Mouse (Mus musculus): ENCODE results near the gene Fnbp1. TPM values are rescaled to one million over a fixed set of nuclear protein-coding genes. Genes with fewer than 3 reads are reported as not detected.

Fnbp1 gene
- total and polyA plus RNA-seq, 3 experiments: 38.1 to 79.6 (median 77.8) TPM

- no peak for DNase-seq (ENCODE audit: low spot score)
- TF ChIP-seq TAL1 (conservative IDR thresholded peaks at IDR 0.05; ENCODE audit: low read depth, low read length): no peak
- TF ChIP-seq GATA2 (IDR thresholded peaks at IDR 0.05; ENCODE audit: borderline replicate concordance, low read depth, low read length): no peak
- no peak for TF ChIP-seq GATA1 (IDR thresholded peaks at IDR 0.05; ENCODE audit: borderline replicate concordance, low read length)
- TF ChIP-seq POLR2AphosphoS5 (IDR thresholded peaks at IDR 0.05; ENCODE audit: insufficient replicate concordance, low read depth, low read length): no peak
- TF ChIP-seq CTCF (IDR thresholded peaks at IDR 0.05; ENCODE audit: low read depth, low read length): no peak
- peaks cover 86% of the 10 kb centered on the region for H3K36me3 ChIP-seq (replicated peaks)
- no peaks in the 10 kb centered on the region for H3K9me3 ChIP-seq (replicated peaks)
- ATAC-seq (ENCODE audit: extremely low read depth, insufficient number of reproducible peaks, low FRiP score, poor library complexity, severe bottlenecking): no peak
- H3K27me3 ChIP-seq (ENCODE audit: insufficient read depth, low read length): no peaks in the 10 kb centered on the region
- no peaks in the 10 kb centered on the region for H3K4me1 ChIP-seq (ENCODE audit: insufficient read depth, low read depth, low read length)
- no peak overlapping the region for H3K4me3 ChIP-seq (ENCODE audit: low read depth, low read length)
Measured at GRCm38 (mm10) chr2:31018519-31018918, 123.3 kb downstream of the Fnbp1 start.

- Histone ChIP-seq H3K4me1 (ENCODE audit: insufficient read depth, low read depth, low read length) (no peaks in the 10 kb centered on the region), H3K9me3 (replicated peaks) (no peaks in the 10 kb centered on the region), H3K27me3 (ENCODE audit: insufficient read depth, low read length) (no peaks in the 10 kb centered on the region), H3K36me3 (replicated peaks) (peaks cover 94% of the 10 kb centered on the region), H3K4me3 (ENCODE audit: low read depth, low read length) (no peak overlapping the region)
- ATAC-seq (ENCODE audit: extremely low read depth, insufficient number of reproducible peaks, low FRiP score, poor library complexity, severe bottlenecking) (no peak), DNase-seq (ENCODE audit: low spot score) (no peak)
- TF ChIP-seq GATA1 (IDR thresholded peaks at IDR 0.05; ENCODE audit: borderline replicate concordance, low read length): no peak
- no peak for TF ChIP-seq TAL1 (conservative IDR thresholded peaks at IDR 0.05; ENCODE audit: low read depth, low read length)
- no peak for TF ChIP-seq CTCF (IDR thresholded peaks at IDR 0.05; ENCODE audit: low read depth, low read length)
Measured at GRCm38 (mm10) chr2:31017625-31018317, 124.0 kb downstream of the Fnbp1 start.

- H3K9me3 ChIP-seq (replicated peaks): no peaks in the 10 kb centered on the region
- H3K4me1 ChIP-seq (ENCODE audit: insufficient read depth, low read depth, low read length): peaks cover 30% of the 10 kb centered on the region
- H3K4me3 ChIP-seq (ENCODE audit: low read depth, low read length): no peak overlapping the region
- TF ChIP-seq GATA2 (IDR thresholded peaks at IDR 0.05; ENCODE audit: borderline replicate concordance, low read depth, low read length) (no peak), TAL1 (conservative IDR thresholded peaks at IDR 0.05; ENCODE audit: low read depth, low read length) (no peak), POLR2AphosphoS5 (IDR thresholded peaks at IDR 0.05; ENCODE audit: insufficient replicate concordance, low read depth, low read length) (no peak), GATA1 (IDR thresholded peaks at IDR 0.05; ENCODE audit: borderline replicate concordance, low read length) (no peak), CTCF (IDR thresholded peaks at IDR 0.05; ENCODE audit: low read depth, low read length) (no peak)
- peaks cover 94% of the 10 kb centered on the region for H3K36me3 ChIP-seq (replicated peaks)
- DNase-seq (ENCODE audit: low spot score) (no peak), ATAC-seq (ENCODE audit: extremely low read depth, insufficient number of reproducible peaks, low FRiP score, poor library complexity, severe bottlenecking) (no peak)
- H3K27me3 ChIP-seq (ENCODE audit: insufficient read depth, low read length): no peaks in the 10 kb centered on the region
Measured at GRCm38 (mm10) chr2:31013371-31014120, 128.3 kb downstream of the Fnbp1 start.

GRCm38 (mm10) chr2:31007208-31007607 lies 134.6 kb downstream of the Fnbp1 start:
- no peaks in the 10 kb centered on the region for H3K9me3 ChIP-seq (replicated peaks)
- ATAC-seq (ENCODE audit: extremely low read depth, insufficient number of reproducible peaks, low FRiP score, poor library complexity, severe bottlenecking) (no peak), DNase-seq (ENCODE audit: low spot score) (no peak)
- H3K27me3 ChIP-seq (ENCODE audit: insufficient read depth, low read length): no peaks in the 10 kb centered on the region
- no peak for TF ChIP-seq CTCF (IDR thresholded peaks at IDR 0.05; ENCODE audit: low read depth, low read length)
- TF ChIP-seq GATA1 (IDR thresholded peaks at IDR 0.05; ENCODE audit: borderline replicate concordance, low read length): no peak
- TF ChIP-seq TAL1 (conservative IDR thresholded peaks at IDR 0.05; ENCODE audit: low read depth, low read length): no peak
- TF ChIP-seq GATA2 (IDR thresholded peaks at IDR 0.05; ENCODE audit: borderline replicate concordance, low read depth, low read length): no peak
- no peak for TF ChIP-seq POLR2AphosphoS5 (IDR thresholded peaks at IDR 0.05; ENCODE audit: insufficient replicate concordance, low read depth, low read length)
- peak overlapping the region; percentile 67; the same call in 1 of the 2 replicates for H3K4me3 ChIP-seq (ENCODE audit: low read depth, low read length)
- peaks cover 77% of the 10 kb centered on the region for H3K36me3 ChIP-seq (replicated peaks)
- H3K4me1 ChIP-seq (ENCODE audit: insufficient read depth, low read depth, low read length): peaks cover 85% of the 10 kb centered on the region

- H3K27me3 ChIP-seq (ENCODE audit: insufficient read depth, low read length): no peaks in the 10 kb centered on the region
- peak; percentile 92 for ATAC-seq (ENCODE audit: extremely low read depth, insufficient number of reproducible peaks, low FRiP score, poor library complexity, severe bottlenecking)
- H3K4me1 ChIP-seq (ENCODE audit: insufficient read depth, low read depth, low read length): peaks cover 81% of the 10 kb centered on the region
- peak overlapping the region; percentile 67 for H3K4me3 ChIP-seq (ENCODE audit: low read depth, low read length)
- H3K36me3 ChIP-seq (replicated peaks): peaks cover 77% of the 10 kb centered on the region
- TF ChIP-seq GATA2 (IDR thresholded peaks at IDR 0.05; ENCODE audit: borderline replicate concordance, low read depth, low read length) (peak; percentile 58; the same call in 1 of the 2 replicates), TAL1 (conservative IDR thresholded peaks at IDR 0.05; ENCODE audit: low read depth, low read length) (peak; percentile 81), GATA1 (IDR thresholded peaks at IDR 0.05; ENCODE audit: borderline replicate concordance, low read length) (no peak)
- peak; percentile 83 for DNase-seq (ENCODE audit: low spot score)
- H3K9me3 ChIP-seq (replicated peaks): no peaks in the 10 kb centered on the region
Measured at GRCm38 (mm10) chr2:31006434-31006833, 135.4 kb downstream of the Fnbp1 start.

- ATAC-seq (ENCODE audit: extremely low read depth, insufficient number of reproducible peaks, low FRiP score, poor library complexity, severe bottlenecking) (no peak), DNase-seq (ENCODE audit: low spot score) (no peak)
- H3K4me1 ChIP-seq (ENCODE audit: insufficient read depth, low read depth, low read length): peaks cover 74% of the 10 kb centered on the region
- TF ChIP-seq POLR2AphosphoS5 (IDR thresholded peaks at IDR 0.05; ENCODE audit: insufficient replicate concordance, low read depth, low read length): no peak
- TF ChIP-seq TAL1 (conservative IDR thresholded peaks at IDR 0.05; ENCODE audit: low read depth, low read length): no peak
- no peak for TF ChIP-seq CTCF (IDR thresholded peaks at IDR 0.05; ENCODE audit: low read depth, low read length)
- no peak for TF ChIP-seq GATA1 (IDR thresholded peaks at IDR 0.05; ENCODE audit: borderline replicate concordance, low read length)
- no peak for TF ChIP-seq GATA2 (IDR thresholded peaks at IDR 0.05; ENCODE audit: borderline replicate concordance, low read depth, low read length)
- H3K36me3 ChIP-seq (replicated peaks): peaks cover 68% of the 10 kb centered on the region
- H3K9me3 ChIP-seq (replicated peaks): no peaks in the 10 kb centered on the region
- peak overlapping the region; percentile 67 for H3K4me3 ChIP-seq (ENCODE audit: low read depth, low read length)
- H3K27me3 ChIP-seq (ENCODE audit: insufficient read depth, low read length): no peaks in the 10 kb centered on the region
Measured at GRCm38 (mm10) chr2:31005453-31005852, 136.4 kb downstream of the Fnbp1 start.

Data from G1E (cell line).